Mouse (Mus musculus) neural tube, embryonic 10.5 days (tissue): ENCODE measurements around the gene Asic2.

ENCODE experiments used
- DNase-seq: peaks from one replicate; pipeline ENCODE4 v3.0.0-alpha.2; 2017; ENCODE audit warnings: low spot score; ENCODE audit errors: extremely low spot score

Gene Asic2

GRCm38 (mm10) chr11:81461748-81462147 lies 506.5 kb downstream of the Asic2 start:
- DNase-seq: no peak

GRCm38 (mm10) chr11:81454921-81455320 lies 513.3 kb downstream of the Asic2 start:
- no peak for DNase-seq

GRCm38 (mm10) chr11:81454111-81454510 lies 514.1 kb downstream of the Asic2 start:
- DNase-seq: peak; percentile 26

GRCm38 (mm10) chr11:81449271-81449705 lies 519.0 kb downstream of the Asic2 start:
- peak; percentile 22 for DNase-seq

GRCm38 (mm10) chr11:81446347-81446746 lies 521.9 kb downstream of the Asic2 start:
- no peak for DNase-seq

GRCm38 (mm10) chr11:81426857-81427256 lies 541.4 kb downstream of the Asic2 start:
- DNase-seq: no peak

- DNase-seq: no peak
These were observed 549.1 kb downstream of the Asic2 start for GRCm38 (mm10) chr11:81419112-81419511.

- no peak for DNase-seq
These were observed 550.2 kb downstream of the Asic2 start for GRCm38 (mm10) chr11:81418027-81418426.

GRCm38 (mm10) chr11:81416319-81416718 lies 551.9 kb downstream of the Asic2 start:
- DNase-seq: no peak

- DNase-seq: no peak
These were observed 553.7 kb downstream of the Asic2 start for GRCm38 (mm10) chr11:81414596-81414995.

GRCm38 (mm10) chr11:81411251-81411650 lies 557.0 kb downstream of the Asic2 start:
- DNase-seq: no peak

- DNase-seq: no peak
These were observed 562.3 kb downstream of the Asic2 start for GRCm38 (mm10) chr11:81405951-81406350.

GRCm38 (mm10) chr11:81402263-81402662 lies 566.0 kb downstream of the Asic2 start:
- no peak for DNase-seq

GRCm38 (mm10) chr11:81392855-81393254 lies 575.4 kb downstream of the Asic2 start:
- no peak for DNase-seq

GRCm38 (mm10) chr11:81386185-81386584 lies 582.1 kb downstream of the Asic2 start:
- DNase-seq: no peak

- DNase-seq: no peak
These were observed 582.7 kb downstream of the Asic2 start for GRCm38 (mm10) chr11:81385547-81385946.

GRCm38 (mm10) chr11:81374841-81375240 lies 593.4 kb downstream of the Asic2 start:
- DNase-seq: peak; percentile 66

GRCm38 (mm10) chr11:81374003-81374710 lies 594.1 kb downstream of the Asic2 start:
- DNase-seq: no peak

- DNase-seq: peak; percentile 14
These were observed 596.7 kb downstream of the Asic2 start for GRCm38 (mm10) chr11:81371545-81371944.

- no peak for DNase-seq
These were observed 597.8 kb downstream of the Asic2 start for GRCm38 (mm10) chr11:81370426-81370810.

GRCm38 (mm10) chr11:81369497-81370425 lies 598.5 kb downstream of the Asic2 start:
- peak; percentile 19 for DNase-seq

- no peak for DNase-seq
These were observed 603.8 kb downstream of the Asic2 start for GRCm38 (mm10) chr11:81364442-81364841.
